Mouse (Mus musculus) heart, embryonic 12.5 days (tissue): ENCODE measurements around the gene Slc8b1. TPM values are rescaled to one million over a fixed set of nuclear protein-coding genes. Genes with fewer than 3 reads are reported as not detected.

Experiments
- ATAC-seq: fragments of 200-750 bp; cut with Nextera tagmentation; 2 replicates; pipeline ENCODE4 v1.8.0; 2017; ENCODE audit warnings: moderate TSS enrichment, moderate library complexity; ENCODE audit not compliant: insufficient number of reproducible peaks, low FRiP score
- H3K27ac ChIP-seq: fragments of 300-500 bp; sonication (generic); 2 replicates; pipeline ENCODE4 v1.5.1; 2016; ENCODE audit warnings: mild to moderate bottlenecking, moderate library complexity; ENCODE audit not compliant: poor library complexity, severe bottlenecking
- H3K27me3 ChIP-seq: fragments of 300-500 bp; sonication (generic); replicated peaks from 2 replicates; pipeline ENCODE4 v1.6.1; 2016; ENCODE audit warnings: mild to moderate bottlenecking, moderate library complexity
- H3K36me3 ChIP-seq: fragments of 300-500 bp; sonication (generic); 2 replicates; pipeline ENCODE4 v1.6.1; 2016; ENCODE audit warnings: mild to moderate bottlenecking, moderate library complexity
- H3K4me1 ChIP-seq: fragments of 300-500 bp; sonication (generic); replicated peaks from 2 replicates; pipeline ENCODE4 v1.6.1; 2016; ENCODE audit warnings: mild to moderate bottlenecking
- H3K4me2 ChIP-seq: fragments of 300-500 bp; sonication (generic); 2 replicates; pipeline ENCODE4 v1.6.1; 2016; ENCODE audit warnings: mild to moderate bottlenecking, moderate library complexity
- H3K4me3 ChIP-seq: fragments of 300-500 bp; sonication (generic); 2 replicates; pipeline ENCODE4 v1.5.1; 2016; ENCODE audit warnings: mild to moderate bottlenecking
- H3K9ac ChIP-seq: fragments of 300-500 bp; sonication (generic); 2 replicates; pipeline ENCODE4 v1.6.1; 2016; ENCODE audit warnings: mild to moderate bottlenecking, moderate library complexity
- H3K9me3 ChIP-seq: fragments of 300-500 bp; sonication (generic); replicated peaks from 2 replicates; pipeline ENCODE4 v1.6.1; 2016; ENCODE audit warnings: mild to moderate bottlenecking, moderate library complexity
- WGBS: fragments of 180-500 bp; shearing (Covaris S2); methylation state at CpG from one replicate; pipeline ENCODE4 v1.1.7; 2016; 5-methylcytosine and 5-hydroxymethylcytosine counted together
- polyA plus RNA-seq: library from polyadenylated mRNA; unstranded; fragments of >200 nt; fragmentation: Nextera tagmentation; extraction: Ambion mirVana; gene quantifications from 2 replicates; pipeline ENCODE4 v1.2.1, GENCODE M21; 2016

Slc8b1 gene
- polyA plus RNA-seq, 1 experiment from 2014 or later, result 4.3 TPM

DNA sequence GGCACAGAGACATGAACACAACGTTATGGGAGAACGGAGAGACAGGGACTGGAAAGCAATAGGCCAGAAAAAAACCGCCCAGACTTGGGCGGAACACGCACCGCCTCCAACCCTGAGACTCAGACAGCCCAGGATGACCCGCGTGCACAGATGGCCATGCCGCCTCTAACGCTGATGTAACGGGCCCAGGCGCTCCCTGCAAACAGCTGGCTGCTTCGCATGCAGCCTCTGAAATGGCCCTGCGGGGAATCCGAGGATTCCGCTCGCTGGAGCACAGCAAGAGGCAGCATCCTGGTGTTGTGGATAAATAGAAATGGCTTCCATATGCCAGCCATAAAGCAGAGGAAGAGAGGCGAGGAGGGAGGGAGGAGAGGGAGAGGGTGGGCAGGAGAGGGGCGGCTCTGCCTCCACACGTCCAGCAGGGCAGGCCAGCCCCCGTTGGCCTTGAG, 56.3 kb downstream of the Slc8b1 start:
- 49% methylated on average over 21 of the region's 21 CpGs for WGBS
- Histone ChIP-seq H3K9me3 (no peaks in the 10 kb centered on the region), H3K27me3 (no peaks in the 10 kb centered on the region), H3K4me3 (no peak overlapping the region), H3K4me2 (no peak overlapping the region), H3K4me1 (peaks cover 91% of the 10 kb centered on the region), H3K36me3 (no peaks in the 10 kb centered on the region), H3K27ac (peak overlapping the region; percentile 64; the same call in 1 of the 2 replicates), H3K9ac (0 out of 2 replicates have a peak overlapping the region, but pooled peaks have one; percentile 19)
- no peak for ATAC-seq

GRCm38 (mm10) chr5:120567761-120568211, 56.8 kb downstream of the Slc8b1 start:
- Histone ChIP-seq H3K27ac (no peak overlapping the region), H3K9ac (no peak overlapping the region), H3K27me3 (no peaks in the 10 kb centered on the region), H3K4me3 (no peak overlapping the region), H3K4me1 (peaks cover 89% of the 10 kb centered on the region), H3K9me3 (no peaks in the 10 kb centered on the region), H3K36me3 (no peaks in the 10 kb centered on the region), H3K4me2 (no peak overlapping the region)
- no peak for ATAC-seq
- WGBS, result 63% methylated on average over 14 of the region's 14 CpGs

DNA sequence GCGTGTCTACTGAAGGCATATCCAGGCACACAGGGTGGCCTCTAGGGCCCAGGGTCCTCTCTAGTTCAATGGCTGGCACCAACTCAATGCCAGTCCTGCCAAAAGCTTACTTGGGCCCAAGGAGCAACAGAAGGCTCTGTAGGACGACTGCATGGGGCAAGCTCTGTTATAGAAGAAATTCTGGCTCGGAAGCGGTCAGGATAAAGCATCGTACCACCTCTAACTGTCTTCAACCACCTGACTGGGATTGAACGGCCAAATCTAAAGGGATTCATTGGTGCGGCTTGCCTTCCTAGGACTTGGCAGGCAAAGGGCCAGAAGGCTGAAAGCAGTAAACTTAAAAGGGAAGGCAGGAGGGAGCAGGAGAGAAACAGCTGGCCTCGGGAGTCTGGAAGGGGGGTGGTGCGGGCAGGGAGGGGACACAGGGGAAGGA, 57.4 kb downstream of the Slc8b1 start:
- H3K4me3 ChIP-seq, result no peak overlapping the region
- H3K4me2 ChIP-seq, result no peak overlapping the region
- no peaks in the 10 kb centered on the region for H3K36me3 ChIP-seq
- no peaks in the 10 kb centered on the region for H3K9me3 ChIP-seq
- H3K4me1 ChIP-seq, result peaks cover 86% of the 10 kb centered on the region
- no peak overlapping the region for H3K27ac ChIP-seq
- no peak overlapping the region for H3K9ac ChIP-seq
- WGBS, result 67% methylated on average over 9 of the region's 9 CpGs
- no peaks in the 10 kb centered on the region for H3K27me3 ChIP-seq
- ATAC-seq, result no peak

DNA sequence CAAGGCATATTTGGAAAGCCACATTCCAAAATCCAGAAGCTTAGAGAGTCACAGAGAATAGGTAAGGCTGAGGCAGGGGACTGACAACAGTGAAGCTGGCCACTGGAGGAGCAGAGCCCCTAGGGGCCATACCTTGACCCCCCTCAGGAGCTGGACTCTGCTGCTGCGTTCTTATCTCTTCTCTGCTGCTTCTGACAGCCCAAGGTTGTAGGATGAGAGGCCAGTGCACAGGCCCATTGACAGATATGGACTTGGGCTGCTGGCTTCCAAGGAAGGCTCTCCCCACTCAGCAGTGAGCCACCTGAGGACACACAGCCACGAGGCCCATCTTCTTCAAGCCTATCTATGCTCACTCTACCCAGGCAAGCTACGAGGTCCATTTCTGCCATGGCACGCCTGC, 58.0 kb downstream of the Slc8b1 start:
- H3K4me1 ChIP-seq, result peaks cover 86% of the 10 kb centered on the region
- H3K27ac ChIP-seq, result no peak overlapping the region
- H3K4me2 ChIP-seq, result no peak overlapping the region
- ATAC-seq, result no peak
- 48% methylated on average over 4 of the region's 4 CpGs for WGBS
- no peaks in the 10 kb centered on the region for H3K36me3 ChIP-seq
- no peak overlapping the region for H3K9ac ChIP-seq
- no peaks in the 10 kb centered on the region for H3K27me3 ChIP-seq
- no peak overlapping the region for H3K4me3 ChIP-seq
- no peaks in the 10 kb centered on the region for H3K9me3 ChIP-seq

- Histone ChIP-seq H3K4me2 (no peak overlapping the region), H3K36me3 (no peaks in the 10 kb centered on the region), H3K4me1 (peaks cover 88% of the 10 kb centered on the region), H3K27ac (no peak overlapping the region), H3K4me3 (no peak overlapping the region), H3K9me3 (no peaks in the 10 kb centered on the region), H3K9ac (0 out of 2 replicates have a peak overlapping the region, but pooled peaks have one; percentile 29), H3K27me3 (no peaks in the 10 kb centered on the region)
- 82% methylated on average over 3 of the region's 3 CpGs for WGBS
- ATAC-seq, result no peak
These were observed 58.8 kb downstream of the Slc8b1 start for GRCm38 (mm10) chr5:120569791-120570190.

- H3K9me3 ChIP-seq, result no peaks in the 10 kb centered on the region
- H3K27ac ChIP-seq, result no peak overlapping the region
- no peak overlapping the region for H3K4me2 ChIP-seq
- no peaks in the 10 kb centered on the region for H3K27me3 ChIP-seq
- peaks cover 87% of the 10 kb centered on the region for H3K4me1 ChIP-seq
- H3K4me3 ChIP-seq, result no peak overlapping the region
- no peak overlapping the region for H3K9ac ChIP-seq
- 89% methylated on average over 11 of the region's 11 CpGs for WGBS
- no peaks in the 10 kb centered on the region for H3K36me3 ChIP-seq
- no peak for ATAC-seq
These were observed 59.4 kb downstream of the Slc8b1 start for GRCm38 (mm10) chr5:120570289-120570897.

- no peaks in the 10 kb centered on the region for H3K36me3 ChIP-seq
- no peak overlapping the region for H3K27ac ChIP-seq
- no peak overlapping the region for H3K4me3 ChIP-seq
- no peak for ATAC-seq
- WGBS, result 69% methylated on average over 14 of the region's 14 CpGs
- H3K27me3 ChIP-seq, result no peaks in the 10 kb centered on the region
- peaks cover 79% of the 10 kb centered on the region for H3K4me1 ChIP-seq
- H3K9ac ChIP-seq, result no peak overlapping the region
- no peaks in the 10 kb centered on the region for H3K9me3 ChIP-seq
- H3K4me2 ChIP-seq, result no peak overlapping the region
These were observed 60.2 kb downstream of the Slc8b1 start for GRCm38 (mm10) chr5:120571056-120571740.

- ATAC-seq, result no peak
- H3K27me3 ChIP-seq, result no peaks in the 10 kb centered on the region
- H3K4me1 ChIP-seq, result peaks cover 70% of the 10 kb centered on the region
- H3K9ac ChIP-seq, result no peak overlapping the region
- 49% methylated on average over 10 of the region's 10 CpGs for WGBS
- no peak overlapping the region for H3K4me3 ChIP-seq
- no peak overlapping the region for H3K4me2 ChIP-seq
- no peaks in the 10 kb centered on the region for H3K9me3 ChIP-seq
- H3K27ac ChIP-seq, result no peak overlapping the region
- 0 out of 2 replicates have a peak, but pooled peaks cover under 1% of the 10 kb centered on the region for H3K36me3 ChIP-seq
These were observed 63.6 kb downstream of the Slc8b1 start for GRCm38 (mm10) chr5:120574469-120575063.

DNA sequence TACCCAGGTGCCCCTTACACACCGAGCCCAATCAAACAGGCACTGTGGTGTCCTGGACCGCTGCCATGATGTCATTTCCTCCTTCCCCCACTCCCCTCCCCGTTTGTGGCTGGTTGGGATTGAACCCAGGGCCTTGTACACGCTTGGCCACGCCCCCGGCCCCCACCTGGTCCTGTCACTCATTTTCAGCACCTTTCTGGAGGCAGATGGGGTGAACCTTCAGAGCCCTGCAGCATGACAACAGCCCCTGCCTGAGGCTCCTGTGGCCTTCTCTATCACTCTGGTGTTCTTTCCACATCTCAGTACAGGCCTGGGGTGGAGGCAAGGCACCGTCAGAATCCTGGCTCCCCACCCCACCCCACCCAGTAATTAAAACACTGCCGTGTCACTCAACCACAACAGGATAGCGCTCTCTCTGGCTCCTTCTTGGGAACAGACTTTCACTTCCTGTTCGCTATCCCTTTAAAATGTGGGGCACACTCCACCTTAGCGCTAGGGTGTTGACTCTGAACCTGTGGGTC, 65.9 kb downstream of the Slc8b1 start:
- WGBS, result 68% methylated on average over 11 of the region's 11 CpGs
- no peak overlapping the region for H3K4me3 ChIP-seq
- H3K9ac ChIP-seq, result no peak overlapping the region
- no peak overlapping the region for H3K4me2 ChIP-seq
- H3K27ac ChIP-seq, result no peak overlapping the region; the same call in 1 of the 2 replicates
- no peaks in the 10 kb centered on the region for H3K9me3 ChIP-seq
- H3K4me1 ChIP-seq, result peaks cover 56% of the 10 kb centered on the region
- peaks cover 21% of the 10 kb centered on the region for H3K36me3 ChIP-seq
- ATAC-seq, result no peak
- H3K27me3 ChIP-seq, result no peaks in the 10 kb centered on the region

- H3K4me3 ChIP-seq, result no peak overlapping the region
- no peak overlapping the region for H3K4me2 ChIP-seq
- H3K9ac ChIP-seq, result no peak overlapping the region
- H3K36me3 ChIP-seq, result peaks cover 28% of the 10 kb centered on the region
- H3K27ac ChIP-seq, result 0 out of 2 replicates have a peak overlapping the region, but pooled peaks have one; percentile 75
- no peaks in the 10 kb centered on the region for H3K27me3 ChIP-seq
- no peak for ATAC-seq
- peaks cover 60% of the 10 kb centered on the region for H3K4me1 ChIP-seq
- no peaks in the 10 kb centered on the region for H3K9me3 ChIP-seq
- WGBS, result 59% methylated on average over 10 of the region's 10 CpGs
These were observed 67.0 kb downstream of the Slc8b1 start for GRCm38 (mm10) chr5:120577935-120578441.
